Mouse (Mus musculus) CH12.LX (cell line): ENCODE measurements around the gene Etv6.

Experiments used
- EP300 ChIP-seq: IDR thresholded peaks from 2 replicates; pipeline ENCODE4 v1.6.1; 2011; ENCODE audit warnings: low read length, improper control_type of control experiment
- ZC3H11A ChIP-seq: IDR thresholded peaks from 2 replicates; pipeline ENCODE4 v1.6.1; 2012; ENCODE audit warnings: low read depth, mild to moderate bottlenecking, inconsistent platforms, low read length, improper control_type of control experiment

DNA sequence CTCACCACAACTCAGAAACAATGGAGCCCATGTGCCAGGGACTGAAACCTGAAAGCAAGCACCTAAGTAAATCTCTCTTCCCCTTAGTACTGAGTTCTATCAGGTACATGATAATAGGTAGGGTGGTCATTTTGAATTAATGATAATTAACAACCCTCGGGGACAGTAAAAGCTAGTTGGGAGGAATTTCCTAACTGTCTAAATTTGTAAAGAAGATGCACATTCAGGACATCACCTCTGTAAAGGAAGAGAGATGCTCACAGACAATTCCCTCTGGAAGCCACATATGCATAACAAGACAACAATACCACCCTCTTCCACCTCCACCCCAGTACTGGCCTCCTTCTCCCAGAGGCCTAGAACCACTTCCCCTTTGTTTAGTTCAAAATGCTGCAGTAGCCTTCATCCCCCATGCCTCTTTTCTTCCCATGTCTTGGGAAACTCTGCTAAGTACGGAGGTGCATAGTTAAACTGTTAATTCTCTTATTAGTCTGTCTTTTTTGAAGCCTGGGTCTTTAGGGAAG lies 48.4 kb upstream of the Etv6 start:
- TF ChIP-seq EP300 (no peak), ZC3H11A (no peak)
